Comparison of ENCODE assay signal across 8 mouse cellular contexts in the genomic region with DNA sequence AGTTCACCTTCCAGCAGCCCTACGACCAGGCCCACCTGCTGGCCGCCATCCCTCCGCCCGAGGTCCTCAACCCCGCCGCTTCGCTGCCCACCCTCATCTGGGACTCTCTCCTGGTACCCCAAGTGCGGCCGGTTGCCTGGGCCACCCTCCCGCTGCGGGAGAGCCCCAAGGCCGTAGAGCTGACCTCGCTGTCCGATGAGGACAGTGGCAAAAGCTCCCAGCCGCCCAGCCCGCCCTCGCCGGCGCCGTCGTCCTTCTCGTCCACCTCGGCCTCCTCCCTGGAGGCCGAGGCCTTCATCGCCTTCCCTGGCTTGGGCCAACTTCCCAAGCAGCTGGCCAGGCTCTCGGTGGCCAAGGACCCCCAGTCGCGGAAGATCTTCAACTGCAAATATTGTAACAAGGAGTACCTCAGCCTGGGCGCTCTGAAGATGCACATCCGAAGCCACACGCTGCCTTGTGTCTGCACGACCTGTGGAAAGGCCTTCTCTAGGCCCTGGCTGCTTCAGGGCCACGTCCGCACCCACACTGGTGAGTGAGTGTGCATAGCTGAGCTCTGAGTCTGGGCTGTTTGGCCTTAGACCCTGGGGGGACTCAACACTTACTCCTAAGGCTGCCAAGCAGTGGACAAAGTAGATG. TPM values are rescaled to one million over a fixed set of nuclear protein-coding genes. Genes with fewer than 3 reads are reported as not detected.
A peak's percentile ranks its signal among the peaks of the same experiment; 100 is the strongest.
DNase-seq lines count a peak whose midpoint lies in the region; ATAC-seq and TF ChIP-seq lines count a peak whose summit lies in the region.

No protein-coding gene starts in this region.

- no peaks in the 10 kb centered on the region for H3K36me3 ChIP-seq in kidney, postnatal 0 days (ENCODE audit: insufficient read depth, low read length)
- H3K36me3 ChIP-seq in heart, embryonic 13.5 days = peaks cover 12% of the 10 kb centered on the region
- H3K36me3 ChIP-seq in liver, embryonic 14.5 days (replicated peaks; ENCODE audit: control insufficient read depth, insufficient read depth, low read depth) = no peaks in the 10 kb centered on the region

- peak overlapping the region; percentile 44 for H3K4me3 ChIP-seq in kidney, postnatal 0 days (replicated peaks; ENCODE audit: low read depth, low read length)
- peak overlapping the region; percentile 66 for H3K4me3 ChIP-seq in heart, embryonic 13.5 days
- peak overlapping the region; percentile 12 to 30; a peak in 3 of 4 replicates for H3K4me3 ChIP-seq in liver, embryonic 14.5 days (ENCODE audit: insufficient read depth in 1 of 2, low read depth in 2 of 2, low read length in 2 of 2)

- DNase-seq in kidney, postnatal 0 days (ENCODE audit: low spot score) = peak; percentile 15
- no peak for DNase-seq in kidney, adult 8-10 months
- peak; percentile 68 for DNase-seq in adrenal gland, adult 8-10 months
- DNase-seq in liver, embryonic 14.5 days (ENCODE audit: low read depth in 3 of 3, low spot score in 3 of 3) = no peak
- no peak for DNase-seq in c-Kit-positive CD71-positive TER-119-positive erythroid progenitor cells, embryonic 14.5 days (ENCODE audit: low spot score)
- DNase-seq in layer of hippocampus, adult 18-20 months (ENCODE audit: low spot score in 2 of 2) = no peak

- 29% methylated on average over 33 of the region's 34 CpGs for WGBS in kidney, postnatal 0 days
- WGBS in heart, embryonic 13.5 days = 36% methylated on average over 34 of the region's 34 CpGs
- 37% methylated on average over 34 of the region's 34 CpGs for WGBS in liver, embryonic 14.5 days (ENCODE audit: insufficient replicate concordance)

- TF ChIP-seq CTCF in kidney, postnatal 0 days (IDR thresholded peaks at IDR 0.05; ENCODE audit: low read depth) = no peak
- TF ChIP-seq CTCF in liver, embryonic 14.5 days (IDR thresholded peaks at IDR 0.05; ENCODE audit: low read depth) = no peak

- H3K27ac ChIP-seq in kidney, postnatal 0 days = peak overlapping the region; percentile 47
- peak overlapping the region; percentile 50 for H3K27ac ChIP-seq in heart, embryonic 13.5 days (replicated peaks)
- no peak overlapping the region for H3K27ac ChIP-seq in liver, embryonic 14.5 days

- no peaks in the 10 kb centered on the region for H3K9me3 ChIP-seq in kidney, postnatal 0 days (replicated peaks; ENCODE audit: low read length)
- no peaks in the 10 kb centered on the region for H3K9me3 ChIP-seq in heart, embryonic 13.5 days
- H3K9me3 ChIP-seq in liver, embryonic 14.5 days (ENCODE audit: control insufficient read depth, low read length) = no peaks in the 10 kb centered on the region

- TF ChIP-seq EP300 in liver, embryonic 14.5 days (IDR thresholded peaks at IDR 0.05; ENCODE audit: low read depth) = no peak

- ATAC-seq in kidney, postnatal 0 days (replicated peaks; ENCODE audit: low FRiP score, low read depth) = no peak
- no peak for ATAC-seq in heart, embryonic 13.5 days (ENCODE audit: extremely low read depth, insufficient number of reproducible peaks, low FRiP score, low TSS enrichment)
- ATAC-seq in liver, embryonic 14.5 days (ENCODE audit: insufficient read depth) = no peak
- ATAC-seq in activated CD4-positive, CD25-positive, alpha-beta regulatory T cell, adult 4 months = no peak

- peak overlapping the region; percentile 60 for H3K4me2 ChIP-seq in kidney, postnatal 0 days (ENCODE audit: low read length)
- peak overlapping the region; percentile 91 for H3K4me2 ChIP-seq in heart, embryonic 13.5 days
- H3K4me2 ChIP-seq in liver, embryonic 14.5 days (ENCODE audit: low read depth) = peak overlapping the region; percentile 52

- peak overlapping the region; percentile 59 for H3K9ac ChIP-seq in kidney, postnatal 0 days (ENCODE audit: low read depth, low read length)
- H3K9ac ChIP-seq in heart, embryonic 13.5 days = peak overlapping the region; percentile 87
- H3K9ac ChIP-seq in liver, embryonic 14.5 days (replicated peaks) = no peak overlapping the region

- H3K27me3 ChIP-seq in kidney, postnatal 0 days (ENCODE audit: insufficient read depth, low read length) = no peaks in the 10 kb centered on the region
- H3K27me3 ChIP-seq in heart, embryonic 13.5 days (replicated peaks) = peaks cover 41% of the 10 kb centered on the region
- peaks cover 34% of the 10 kb centered on the region for H3K27me3 ChIP-seq in liver, embryonic 14.5 days (ENCODE audit: control insufficient read depth, insufficient read depth, low read length)

- peaks cover 20% of the 10 kb centered on the region for H3K4me1 ChIP-seq in kidney, postnatal 0 days (replicated peaks; ENCODE audit: insufficient read depth, low read length)
- H3K4me1 ChIP-seq in heart, embryonic 13.5 days = peaks cover 61% of the 10 kb centered on the region
- peaks cover 0 to 9% of the 10 kb centered on the region in 2 experiments; a peak in 1 of 4 replicates for H3K4me1 ChIP-seq in liver, embryonic 14.5 days (replicated peaks; ENCODE audit: control insufficient read depth in 2 of 2, insufficient read depth in 2 of 2, low read length in 1 of 2)

RNA-seq across cellular contexts. Expression of a gene that starts 0.8 kb away (rescaled TPM):
- 33.9 and 36.1 TPM in 2 replicates for polyA plus RNA-seq in kidney, postnatal 0 days (2015; fragmentation: Nextera tagmentation; extraction: Ambion mirVana)
- 1 to 10 TPM; 6.5 to 9.1 (median 7.6) TPM for total RNA-seq in adrenal gland, adult 8-10 months (2022)
- polyA plus RNA-seq in heart, embryonic 13.5 days (2015; fragmentation: Nextera tagmentation; extraction: Ambion mirVana) = 17.3 and 17.6 TPM in 2 replicates
- polyA plus RNA-seq in liver, embryonic 14.5 days (2012; rRNA removed) = 1.9 and 2.2 TPM in 2 replicates
- 1.1 and 2.0 TPM in 2 replicates for polyA plus RNA-seq in liver, embryonic 14.5 days (2014; fragmentation: Nextera tagmentation; extraction: Ambion mirVana)
- not detected for polyA plus RNA-seq in activated CD4-positive, CD25-positive, alpha-beta regulatory T cell, adult 4 months (2017; shearing (Covaris generic))
- under 1 TPM; 0.32 to 0.53 TPM for total RNA-seq in layer of hippocampus, adult 18-20 months (2021)

RNA-seq across cellular contexts. Expression of a gene that starts 46.1 kb away (rescaled TPM):
- 14.3 and 15.5 TPM in 2 replicates for polyA plus RNA-seq in kidney, postnatal 0 days (2015; fragmentation: Nextera tagmentation; extraction: Ambion mirVana)
- total RNA-seq in adrenal gland, adult 8-10 months (2022) = 10 to 100 TPM; 34.8 to 49.8 (median 38.9) TPM
- 13.5 and 14.6 TPM in 2 replicates for polyA plus RNA-seq in heart, embryonic 13.5 days (2015; fragmentation: Nextera tagmentation; extraction: Ambion mirVana)
- polyA plus RNA-seq in liver, embryonic 14.5 days (2012; rRNA removed) = 7.6 and 8.6 TPM in 2 replicates
- 6.8 and 7.5 TPM in 2 replicates for polyA plus RNA-seq in liver, embryonic 14.5 days (2014; fragmentation: Nextera tagmentation; extraction: Ambion mirVana)
- polyA plus RNA-seq in activated CD4-positive, CD25-positive, alpha-beta regulatory T cell, adult 4 months (2017; shearing (Covaris generic)) = 10 to 100 TPM in 1 of 2 experiments, 1 to 10 TPM in 1; 7.4 to 11.7 TPM
- total RNA-seq in layer of hippocampus, adult 18-20 months (2021) = 10 to 100 TPM; 81.6 to 89.6 TPM

RNA-seq across cellular contexts. Expression of a gene that starts 46.3 kb away (rescaled TPM):
- 77.0 and 78.7 TPM in 2 replicates for polyA plus RNA-seq in kidney, postnatal 0 days (2015; fragmentation: Nextera tagmentation; extraction: Ambion mirVana)
- 100 to 1,000 TPM in 2 of 4 experiments, 10 to 100 TPM in 2; 74.5 to 110 (median 100) TPM for total RNA-seq in adrenal gland, adult 8-10 months (2022)
- 58.0 and 65.0 TPM in 2 replicates for polyA plus RNA-seq in heart, embryonic 13.5 days (2015; fragmentation: Nextera tagmentation; extraction: Ambion mirVana)
- 21.7 and 23.9 TPM in 2 replicates for polyA plus RNA-seq in liver, embryonic 14.5 days (2012; rRNA removed)
- polyA plus RNA-seq in liver, embryonic 14.5 days (2014; fragmentation: Nextera tagmentation; extraction: Ambion mirVana) = 25.8 and 28.4 TPM in 2 replicates
- polyA plus RNA-seq in activated CD4-positive, CD25-positive, alpha-beta regulatory T cell, adult 4 months (2017; shearing (Covaris generic)) = 100 to 1,000 TPM; 168 to 181 TPM
- 10 to 100 TPM; 51.4 to 54.6 TPM for total RNA-seq in layer of hippocampus, adult 18-20 months (2021)

Comparison
In these comparisons a context has a peak if more than half of its experiments do, and no peak if none do; other contexts are left out.
1. DNase-seq: peak in kidney, postnatal 0 days (single experiment) and adrenal gland, adult 8-10 months (single experiment); none in kidney, adult 8-10 months (0 of 2), liver, embryonic 14.5 days (0 of 3), c-Kit-positive CD71-positive TER-119-positive erythroid progenitor cells, embryonic 14.5 days (single experiment) and layer of hippocampus, adult 18-20 months (0 of 2).
2. Peak in every context shown above with its lines, with median percentiles within 50 percentile points of each other: H3K4me2 ChIP-seq and H3K4me3 ChIP-seq.